Mouse (Mus musculus) v-Abl transformed pro-B cells (cell line): Measurements from ENCODE around the gene Pogk.

ENCODE experiments used
- in situ Hi-C, 2 experiments: fragments of 400-800 bp; cut with MboI; formaldehyde crosslinking; loops; one replicate each; pipeline ENCODE4 v1.15.1; 2025; ENCODE audit not compliant: unreplicated experiment in 2 of 2

Pogk gene

DNA sequence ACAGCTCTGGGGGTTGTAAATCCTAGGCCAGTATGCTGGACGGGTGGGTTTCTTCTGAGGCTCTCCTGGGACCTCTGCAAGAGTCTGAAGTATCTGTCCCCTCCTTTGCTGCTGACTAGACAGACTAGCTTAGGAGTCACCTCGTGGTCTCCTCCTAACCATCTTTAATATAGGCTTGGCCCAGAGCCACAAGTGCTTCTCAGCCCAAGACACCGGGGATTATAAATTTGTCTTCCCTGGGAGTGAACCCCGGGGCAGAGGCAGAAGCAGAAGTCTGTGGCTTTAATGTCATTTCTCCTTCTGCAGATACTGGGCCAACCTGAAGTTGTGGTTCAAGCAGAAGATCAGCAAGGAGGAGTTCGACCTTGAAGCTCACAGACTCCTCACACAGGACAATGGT lies 27.8 kb downstream of the Pogk start:
- in situ Hi-C loops = loop anchor here in 1 of 2 experiments (25.0 kb wide), 1 partner anchor 1005 kb away; the partner anchor contains the start of gene Mgst3

- in situ Hi-C loops = loop anchor here in 1 of 2 experiments (25.0 kb wide), 1 partner anchor 1006 kb away; the partner anchor contains the start of gene Mgst3
Observed at GRCm38 (mm10) chr1:166381336-166381735, 28.3 kb downstream of the Pogk start.

GRCm38 (mm10) chr1:166379630-166380231 lies 29.9 kb downstream of the Pogk start:
- in situ Hi-C loops = loop anchor here (5.0 to 25.0 kb wide), 4 partner anchors 375 to 1008 kb away; partner anchors contain the start of genes Mgst3 (in 1 of the 2) and Pou2f1 (in 1 of the 2)

DNA sequence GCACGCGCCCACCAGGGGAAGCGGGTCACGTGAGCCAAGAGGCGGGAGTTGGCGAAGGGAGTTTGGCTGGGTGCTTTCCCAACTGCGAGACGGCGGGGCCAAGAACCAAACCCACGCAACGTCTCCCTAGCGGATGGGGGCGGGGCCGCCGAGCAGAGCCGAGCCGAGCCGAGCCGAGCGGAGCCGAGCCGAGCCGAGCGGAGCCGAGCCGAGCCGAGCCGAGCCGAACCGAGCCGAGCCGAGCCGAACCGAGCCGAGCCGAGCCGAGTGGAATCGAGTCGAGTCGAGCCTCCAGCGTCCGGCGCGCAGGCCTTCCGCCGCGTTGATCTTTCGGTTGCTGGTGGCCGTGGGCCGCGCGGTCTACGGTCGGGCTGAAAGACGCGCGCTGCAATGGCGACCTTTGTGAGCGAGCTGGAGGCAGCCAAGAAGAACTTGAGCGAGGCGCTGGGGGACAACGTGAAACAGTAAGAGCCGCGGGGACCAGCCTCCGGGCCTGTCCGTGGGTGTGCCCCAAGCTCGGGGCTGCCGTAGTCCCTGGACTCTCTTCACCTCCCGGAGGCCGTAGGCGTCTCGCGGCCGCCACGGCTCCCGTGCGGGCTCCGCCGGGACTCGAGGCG lies 30.5 kb downstream of the Pogk start, which contains the start of gene Tada1:
Gene Tada1 (plus strand): TSS at position 85 of the 617 bp plus-strand sequence.
- in situ Hi-C loops = loop anchor here (5.0 to 25.0 kb wide), 4 partner anchors 374 to 1008 kb away; partner anchors contain the start of genes Mgst3 (in 1 of the 2) and Pou2f1 (in 1 of the 2)

GRCm38 (mm10) chr1:166378431-166379012 lies 31.1 kb downstream of the Pogk start:
- in situ Hi-C loops = loop anchor here (5.0 to 25.0 kb wide), 4 partner anchors 374 to 1009 kb away; partner anchors contain the start of genes Mgst3 (in 1 of the 2) and Pou2f1 (in 1 of the 2)

- in situ Hi-C loops = loop anchor here (5.0 to 25.0 kb wide), 4 partner anchors 372 to 1010 kb away; partner anchors contain the start of genes Mgst3 (in 1 of the 2) and Pou2f1 (in 1 of the 2)
Observed at GRCm38 (mm10) chr1:166377171-166377570, 32.5 kb downstream of the Pogk start.

DNA sequence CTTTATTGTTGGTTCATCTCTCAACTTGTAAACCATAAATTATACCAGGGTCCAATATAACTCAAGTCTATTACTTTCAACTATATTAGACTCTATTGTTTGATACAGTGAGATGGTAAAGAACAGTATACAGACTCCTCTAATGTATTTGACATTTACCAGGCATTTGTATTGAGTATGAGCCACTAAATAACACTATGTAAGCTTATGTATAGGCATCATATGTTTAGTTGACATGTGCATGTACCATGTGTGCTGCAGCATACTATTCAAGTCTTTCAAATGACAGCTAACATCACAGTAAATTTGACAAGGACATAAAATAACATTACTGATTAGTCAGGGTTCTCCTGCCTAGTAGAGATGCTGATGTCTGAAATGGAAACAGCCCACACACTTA lies 46.5 kb downstream of the Pogk start:
- in situ Hi-C loops = loop anchor here in 1 of 2 experiments (10.0 to 25.0 kb wide), 2 partner anchors 198 to 351 kb away; partner anchors contain the start of gene Pou2f1

DNA sequence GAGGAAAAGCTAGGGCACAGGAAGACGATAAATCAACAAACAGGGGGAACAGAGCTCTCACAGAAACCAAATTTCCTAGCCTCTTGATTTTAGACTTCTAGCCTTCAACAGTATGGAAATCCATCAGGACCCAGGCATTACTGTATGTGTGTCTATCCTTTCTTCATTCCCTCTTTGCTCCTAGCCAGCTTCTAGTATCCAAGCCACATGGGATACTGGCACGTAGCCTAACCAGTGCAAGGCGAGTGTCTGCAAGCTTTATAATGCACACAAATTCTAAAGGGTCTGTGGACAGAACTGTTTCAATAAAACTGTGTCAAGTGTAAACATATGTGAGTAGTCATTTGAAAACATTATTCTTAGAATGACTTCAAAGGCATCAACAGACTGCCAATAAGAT lies 47.0 kb downstream of the Pogk start:
- in situ Hi-C loops = loop anchor here in 1 of 2 experiments (10.0 to 25.0 kb wide), 2 partner anchors 198 to 350 kb away; partner anchors contain the start of gene Pou2f1

- in situ Hi-C loops = loop anchor here in 1 of 2 experiments (10.0 to 25.0 kb wide), 2 partner anchors 197 to 350 kb away; partner anchors contain the start of gene Pou2f1
Observed at GRCm38 (mm10) chr1:166361842-166362241, 47.8 kb downstream of the Pogk start.

DNA sequence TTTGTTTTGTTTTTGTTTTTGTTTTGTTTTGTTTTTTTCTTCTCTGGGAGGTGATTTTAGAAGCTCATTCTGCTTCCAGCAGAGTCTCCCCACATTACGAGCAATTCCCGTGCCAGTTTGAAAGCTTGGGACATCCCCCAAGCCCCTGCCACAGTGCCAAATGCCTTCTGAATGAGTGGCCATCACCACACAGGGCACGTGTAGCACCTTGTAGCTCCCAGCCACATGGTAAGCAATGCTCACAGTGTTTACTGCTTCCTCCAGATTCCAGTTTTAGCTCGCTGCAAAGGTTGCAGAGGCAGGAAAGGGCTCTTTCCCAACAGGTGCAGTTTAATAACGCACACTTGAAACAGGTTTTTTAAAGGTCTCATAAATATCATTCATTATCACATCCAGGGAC lies 48.8 kb downstream of the Pogk start:
- in situ Hi-C loops = loop anchor here in 1 of 2 experiments (10.0 to 25.0 kb wide), 2 partner anchors 196 to 349 kb away; partner anchors contain the start of gene Pou2f1

DNA sequence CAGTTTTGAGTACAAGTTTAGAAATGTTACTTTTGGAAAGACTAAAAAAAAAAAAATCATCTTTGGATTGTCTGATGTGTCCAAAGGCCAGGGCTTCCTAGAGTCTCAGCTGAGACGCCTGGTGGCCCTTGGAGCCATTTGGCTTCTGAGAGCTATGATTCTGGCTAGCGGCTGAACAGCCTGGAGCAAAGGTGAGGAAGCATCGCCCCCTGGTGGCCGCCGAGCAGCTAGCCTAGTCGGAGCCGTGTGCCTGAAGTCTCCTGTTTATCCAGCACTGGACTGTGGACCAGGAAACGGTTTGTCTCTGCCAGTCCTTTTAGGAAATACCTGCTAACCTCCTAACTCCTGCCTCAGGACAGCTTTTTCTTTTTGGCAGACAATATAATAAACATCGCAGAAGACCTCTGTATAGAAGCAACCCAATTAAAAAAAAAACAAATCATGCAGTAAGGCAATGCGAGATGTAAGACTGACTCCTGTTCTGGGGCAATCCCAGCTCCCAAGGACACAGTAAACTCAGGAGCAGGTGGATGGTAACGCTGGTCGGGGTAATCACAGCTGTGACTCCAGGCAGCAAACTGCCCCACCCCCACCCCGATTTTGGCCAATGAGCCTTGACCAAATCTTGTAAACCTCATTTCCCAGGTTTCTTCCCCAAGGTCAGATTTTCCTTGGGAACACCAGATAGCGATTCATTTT lies 49.4 kb downstream of the Pogk start:
- in situ Hi-C loops = loop anchor here in 1 of 2 experiments (10.0 to 25.0 kb wide), 2 partner anchors 196 to 348 kb away; partner anchors contain the start of gene Pou2f1

- in situ Hi-C loops = loop anchor here in 1 of 2 experiments (25.0 kb wide), 1 partner anchor 337 kb away; the partner anchor contains the start of gene Pou2f1
Observed at GRCm38 (mm10) chr1:166349751-166350150, 59.9 kb downstream of the Pogk start.

- in situ Hi-C loops = no loop called here
Observed at GRCm38 (mm10) chr1:166349341-166349740, 60.3 kb downstream of the Pogk start.

- in situ Hi-C loops = no loop called here
Observed at GRCm38 (mm10) chr1:166346906-166347305, 62.8 kb downstream of the Pogk start.

- in situ Hi-C loops = no loop called here
Observed at GRCm38 (mm10) chr1:166345602-166346001, 64.1 kb downstream of the Pogk start.

DNA sequence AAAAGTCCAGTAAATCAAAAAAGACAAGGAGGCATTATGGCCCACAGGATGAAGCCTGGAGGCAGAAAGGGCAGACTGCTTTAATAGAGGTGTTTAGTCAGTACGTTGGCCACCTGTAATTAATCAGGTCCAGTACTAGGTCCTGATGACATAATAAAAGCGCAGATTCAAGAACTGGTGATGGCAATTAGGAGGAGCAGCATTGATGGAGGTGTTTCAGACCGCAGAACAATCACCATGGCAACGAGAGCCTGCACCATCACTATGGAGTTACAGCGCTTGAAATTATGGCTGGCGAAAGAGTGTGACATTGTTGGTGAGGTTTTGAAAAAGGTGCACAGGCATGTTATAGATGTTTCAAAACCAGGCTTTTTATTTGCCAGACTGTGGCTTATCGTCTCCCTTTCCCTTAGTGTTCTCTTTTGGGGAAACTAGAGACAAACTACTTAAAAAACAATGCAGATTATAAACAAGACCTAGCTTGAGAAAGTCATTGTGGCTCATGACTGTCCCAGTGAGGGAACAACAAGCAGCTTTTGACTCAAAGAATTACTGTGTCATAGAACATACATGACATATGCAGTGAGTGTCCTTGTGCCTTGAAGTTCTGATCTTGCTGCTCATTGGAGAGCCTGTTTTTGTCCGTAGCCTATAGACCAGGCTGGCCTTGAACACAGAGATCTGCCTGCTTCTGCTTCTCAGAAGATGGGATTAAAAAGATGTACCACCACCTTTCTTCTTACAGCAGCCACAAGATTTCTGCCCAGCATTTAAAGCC lies 65.2 kb downstream of the Pogk start:
- in situ Hi-C loops = no loop called here

DNA sequence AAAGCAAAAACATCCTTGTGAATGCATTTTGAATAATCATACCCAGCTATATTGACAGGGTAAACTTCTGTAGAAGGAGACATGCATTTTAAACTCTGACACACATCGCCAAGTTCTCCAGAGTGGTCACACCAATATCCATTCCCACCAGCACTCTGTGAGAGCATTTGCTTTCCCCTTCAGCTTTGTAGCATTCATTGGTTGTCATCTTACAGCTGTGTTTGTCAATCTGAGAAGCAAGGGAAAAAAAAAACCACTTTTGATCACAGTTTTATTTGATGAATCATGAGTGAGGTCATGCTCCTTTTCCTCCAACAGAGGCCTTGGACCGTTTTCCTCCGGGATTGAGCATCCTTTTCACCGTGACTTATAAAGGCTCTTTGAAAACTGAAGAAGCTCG lies 66.1 kb downstream of the Pogk start:
- in situ Hi-C loops = no loop called here

DNA sequence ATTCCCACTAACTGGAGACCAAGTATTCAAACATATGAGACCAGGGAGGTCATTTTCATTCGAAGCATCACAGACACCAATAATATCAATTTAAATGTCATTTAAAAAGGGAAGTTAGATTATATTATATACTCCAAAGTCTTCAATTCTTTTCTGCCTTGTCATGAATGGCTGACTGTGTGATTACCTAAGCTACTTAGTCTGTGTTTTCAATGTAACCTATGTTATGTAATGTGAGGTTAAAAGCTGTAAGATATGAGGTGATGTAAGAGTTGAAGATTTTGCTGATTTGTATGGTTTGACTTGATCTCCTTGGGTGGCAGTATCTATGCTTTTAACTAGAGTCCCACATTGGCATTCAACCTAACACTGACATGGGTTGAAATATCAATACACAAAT lies 67.1 kb downstream of the Pogk start:
- in situ Hi-C loops = no loop called here

- in situ Hi-C loops = no loop called here
Observed at GRCm38 (mm10) chr1:166342060-166342459, 67.6 kb downstream of the Pogk start.
